Mouse (Mus musculus) mammary gland, adult 2 months (tissue): Measurements from ENCODE around the gene Abtb2. TPM values are rescaled to one million over a fixed set of nuclear protein-coding genes. Genes with fewer than 3 reads are reported as not detected.

Experiments used
- polyA plus RNA-seq: library from polyadenylated mRNA; depleted of rRNA; stranded (reverse); fragments of >200 nt; gene quantifications from 2 replicates; pipeline ENCODE4 v1.2.3, GENCODE M21; 2012; ENCODE audit warnings: low replicate concordance; rRNA removed

Abtb2 gene
- 10.4 and 15.1 TPM in 2 replicates for polyA plus RNA-seq

GRCm38 (mm10) chr2:103565732-103566422 lies at the start of gene Abtb2:
TSS of gene Abtb2 (plus strand) at chr2:103566310.

GRCm38 (mm10) chr2:103760906-103761716 lies 195.0 kb downstream of the Abtb2 start, which contains the start of gene Nat10:
TSS of gene Nat10 (minus strand) at chr2:103761270.

Other genes with a start within 250 kb of the Abtb2 start
- 22.8 and 53.7 TPM in 2 replicates for gene Elf5, start 154.6 kb upstream of the Abtb2 start, polyA plus RNA-seq
- gene Cat, start 81.2 kb upstream of the Abtb2 start, polyA plus RNA-seq: 244 and 257 TPM in 2 replicates
- 49.9 and 58.7 TPM in 2 replicates for gene Nat10, start 195.0 kb downstream of the Abtb2 start, polyA plus RNA-seq
- 128 and 155 TPM in 2 replicates for gene Caprin1, start 231.3 kb downstream of the Abtb2 start, polyA plus RNA-seq